Mouse (Mus musculus) hindbrain, embryonic 10.5 days (tissue): ENCODE measurements around the gene Galp. TPM values are rescaled to one million over a fixed set of nuclear protein-coding genes. Genes with fewer than 3 reads are reported as not detected.
"Not testable (repeated sequence)": the region's sequence is repeated elsewhere in the genome, so short reads cannot be mapped to it uniquely, and the experiment has no call there.

Source experiments
- DNase-seq: peaks from one replicate; pipeline ENCODE4 v3.0.0-alpha.2; 2017; ENCODE audit warnings: low spot score
- H3K27ac ChIP-seq: fragments of 300-500 bp; sonication (generic); 2 replicates; pipeline ENCODE4 v1.5.1; 2016; ENCODE audit warnings: mild to moderate bottlenecking, moderate library complexity
- H3K27me3 ChIP-seq: fragments of 300-500 bp; sonication (generic); 2 replicates; pipeline ENCODE4 v1.6.1; 2016; ENCODE audit warnings: mild to moderate bottlenecking; ENCODE audit not compliant: poor library complexity, insufficient read depth, severe bottlenecking
- H3K36me3 ChIP-seq: fragments of 300-500 bp; sonication (generic); 2 replicates; pipeline ENCODE4 v1.6.1; 2016; ENCODE audit warnings: mild to moderate bottlenecking, moderate library complexity
- H3K4me1 ChIP-seq: fragments of 300-500 bp; sonication (generic); replicated peaks from 2 replicates; pipeline ENCODE4 v1.6.1; 2016; ENCODE audit warnings: mild to moderate bottlenecking
- H3K4me3 ChIP-seq: fragments of 300-500 bp; sonication (generic); 2 replicates; pipeline ENCODE4 v1.5.1; 2016; ENCODE audit warnings: mild to moderate bottlenecking, moderate library complexity
- H3K9me3 ChIP-seq: fragments of 300-500 bp; sonication (generic); 2 replicates; pipeline ENCODE4 v1.6.1; 2016; ENCODE audit warnings: mild to moderate bottlenecking, moderate library complexity
- WGBS: fragments of 180-500 bp; shearing (Covaris S2); methylation state at CpG from one replicate; pipeline ENCODE4 v1.1.7; 2016; 5-methylcytosine and 5-hydroxymethylcytosine counted together
- polyA plus RNA-seq: library from polyadenylated mRNA; unstranded; fragments of >200 nt; fragmentation: Nextera tagmentation; extraction: Ambion mirVana; gene quantifications from 2 replicates; pipeline ENCODE4 v1.2.1, GENCODE M21; 2016

Galp gene
- polyA plus RNA-seq, 1 experiment from 2014 or later: not detected

- no peak for DNase-seq
- 93% methylated on average over 8 of the region's 8 CpGs for WGBS
- Histone ChIP-seq H3K27ac (no peak overlapping the region), H3K9me3 (peaks cover 7% of the 10 kb centered on the region; the same call in 1 of the 2 replicates), H3K4me3 (no peak overlapping the region), H3K36me3 (peaks cover 89% of the 10 kb centered on the region), H3K4me1 (0 out of 2 replicates have a peak, but pooled peaks cover 3% of the 10 kb centered on the region), H3K27me3 (peaks cover 6% of the 10 kb centered on the region)
Measured at GRCm38 (mm10) chr7:6184521-6184920, 12.4 kb upstream of the Galp start.

GRCm38 (mm10) chr7:6185391-6185790, 11.5 kb upstream of the Galp start:
- Histone ChIP-seq H3K4me3 (no peak overlapping the region), H3K9me3 (peaks cover 9% of the 10 kb centered on the region; the same call in 1 of the 2 replicates), H3K4me1 (0 out of 2 replicates have a peak, but pooled peaks cover 3% of the 10 kb centered on the region), H3K27me3 (peaks cover 9% of the 10 kb centered on the region), H3K36me3 (peaks cover 89% of the 10 kb centered on the region), H3K27ac (no peak overlapping the region)
- 93% methylated on average over 1 of the region's 1 CpGs for WGBS
- DNase-seq: no peak

GRCm38 (mm10) chr7:6186176-6186575, 10.7 kb upstream of the Galp start:
- Histone ChIP-seq H3K27me3 (peaks cover 9% of the 10 kb centered on the region), H3K27ac (no peak overlapping the region), H3K4me3 (no peak overlapping the region), H3K9me3 (peaks cover 9% of the 10 kb centered on the region; the same call in 1 of the 2 replicates), H3K4me1 (0 out of 2 replicates have a peak, but pooled peaks cover 3% of the 10 kb centered on the region), H3K36me3 (peaks cover 85% of the 10 kb centered on the region)
- DNase-seq: no peak
- WGBS: 93% methylated on average over 2 of the region's 2 CpGs

GRCm38 (mm10) chr7:6186756-6187155, 10.1 kb upstream of the Galp start:
- Histone ChIP-seq H3K27ac (no peak overlapping the region), H3K4me3 (no peak overlapping the region), H3K9me3 (peaks cover 9% of the 10 kb centered on the region; the same call in 1 of the 2 replicates), H3K4me1 (0 out of 2 replicates have a peak, but pooled peaks cover 3% of the 10 kb centered on the region), H3K27me3 (peaks cover 9% of the 10 kb centered on the region), H3K36me3 (peaks cover 81% of the 10 kb centered on the region)
- DNase-seq: no peak
- 79% methylated on average over 2 of the region's 2 CpGs for WGBS

- Histone ChIP-seq H3K27ac (no peak overlapping the region), H3K4me3 (no peak overlapping the region), H3K4me1 (0 out of 2 replicates have a peak, but pooled peaks cover 3% of the 10 kb centered on the region), H3K36me3 (peaks cover 61% of the 10 kb centered on the region), H3K9me3 (peaks cover 9% of the 10 kb centered on the region; the same call in 1 of the 2 replicates), H3K27me3 (peaks cover 9% of the 10 kb centered on the region)
- DNase-seq: peak; percentile 15
- 43% methylated on average over 45 of the region's 45 CpGs for WGBS
Measured at GRCm38 (mm10) chr7:6189542-6189941, 7.3 kb upstream of the Galp start.

GRCm38 (mm10) chr7:6191376-6191775, 5.5 kb upstream of the Galp start:
- Histone ChIP-seq H3K4me3 (no peak overlapping the region), H3K27ac (no peak overlapping the region), H3K27me3 (peaks cover 9% of the 10 kb centered on the region), H3K36me3 (peaks cover 44% of the 10 kb centered on the region), H3K9me3 (peaks cover 6% of the 10 kb centered on the region; the same call in 1 of the 2 replicates), H3K4me1 (0 out of 2 replicates have a peak, but pooled peaks cover 3% of the 10 kb centered on the region)
- DNase-seq: peak; percentile 63
- 47% methylated on average over 3 of the region's 3 CpGs for WGBS

- H3K27me3 ChIP-seq: peaks cover 6% of the 10 kb centered on the region
- H3K9me3 ChIP-seq: peaks cover 5% of the 10 kb centered on the region; the same call in 1 of the 2 replicates
- H3K36me3 ChIP-seq: peaks cover 16% of the 10 kb centered on the region
- H3K27ac ChIP-seq: no peak overlapping the region
- H3K4me3 ChIP-seq: no peak overlapping the region
- WGBS: 20% methylated on average over 5 of the region's 5 CpGs
- peak; percentile 63 for DNase-seq
- H3K4me1 ChIP-seq: 0 out of 2 replicates have a peak, but pooled peaks cover 3% of the 10 kb centered on the region
Measured at GRCm38 (mm10) chr7:6194129-6194528, 2.8 kb upstream of the Galp start.

- H3K9me3 ChIP-seq: peaks cover 10% of the 10 kb centered on the region
- WGBS: 51% methylated on average over 2 of the region's 2 CpGs
- H3K27me3 ChIP-seq: no peaks in the 10 kb centered on the region
Measured at GRCm38 (mm10) chr7:6195777-6196176, 1.1 kb upstream of the Galp start.

GRCm38 (mm10) chr7:6204200-6204599, 7.3 kb downstream of the Galp start:
- Histone ChIP-seq H3K36me3 (no peaks in the 10 kb centered on the region), H3K4me1 (no peaks in the 10 kb centered on the region)

More at GRCm38 (mm10) chr7:6195777-6196176, 1.1 kb upstream of the Galp start:
- no peak for DNase-seq
- no peak overlapping the region for H3K27ac ChIP-seq
- no peak overlapping the region for H3K4me3 ChIP-seq
- no peaks in the 10 kb centered on the region for H3K4me1 ChIP-seq
- no peaks in the 10 kb centered on the region for H3K36me3 ChIP-seq

GRCm38 (mm10) chr7:6213144-6213543, 16.3 kb downstream of the Galp start:
- H3K36me3 ChIP-seq: no peaks in the 10 kb centered on the region
- no peak overlapping the region for H3K4me3 ChIP-seq
- peaks cover 44% of the 10 kb centered on the region for H3K9me3 ChIP-seq
- no peaks in the 10 kb centered on the region for H3K27me3 ChIP-seq
- H3K27ac ChIP-seq: no peak overlapping the region
- no peak for DNase-seq
- no peaks in the 10 kb centered on the region for H3K4me1 ChIP-seq
- WGBS: 50% methylated on average over 5 of the region's 5 CpGs

More at GRCm38 (mm10) chr7:6204200-6204599, 7.3 kb downstream of the Galp start:
- WGBS: 80% methylated on average over 3 of the region's 3 CpGs
- DNase-seq: no peak
- Histone ChIP-seq H3K9me3 (peaks cover 24% of the 10 kb centered on the region), H3K27ac (no peak overlapping the region), H3K4me3 (no peak overlapping the region), H3K27me3 (no peaks in the 10 kb centered on the region)

- not testable (repeated sequence) for H3K27ac ChIP-seq, H3K4me1 ChIP-seq, H3K36me3 ChIP-seq, DNase-seq, H3K27me3 ChIP-seq, H3K4me3 ChIP-seq
- WGBS: 75% methylated on average over 4 of the region's 4 CpGs
- H3K9me3 ChIP-seq: peaks cover 44% of the 10 kb centered on the region
Measured at GRCm38 (mm10) chr7:6214691-6215090, 17.8 kb downstream of the Galp start.

- WGBS: 43% methylated on average over 3 of the region's 3 CpGs
- no peak overlapping the region for H3K4me3 ChIP-seq
- H3K4me1 ChIP-seq: no peaks in the 10 kb centered on the region
- no peaks in the 10 kb centered on the region for H3K36me3 ChIP-seq
- no peaks in the 10 kb centered on the region for H3K27me3 ChIP-seq
- peaks cover 36% of the 10 kb centered on the region for H3K9me3 ChIP-seq
- H3K27ac ChIP-seq: no peak overlapping the region
- no peak for DNase-seq
Measured at GRCm38 (mm10) chr7:6220147-6220546, 23.3 kb downstream of the Galp start.

GRCm38 (mm10) chr7:6221978-6222377, 25.1 kb downstream of the Galp start, which contains the start of gene Zscan5b:
TSS of gene Zscan5b (plus strand) at chr7:6222278.
- H3K36me3 ChIP-seq: no peaks in the 10 kb centered on the region
- WGBS: 94% methylated on average over 12 of the region's 12 CpGs
- no peaks in the 10 kb centered on the region for H3K4me1 ChIP-seq
- no peak within 1 kb of the TSS for H3K27ac ChIP-seq
- no peak for DNase-seq
- H3K9me3 ChIP-seq: peaks cover 26% of the 10 kb centered on the region
- no peak within 1 kb of the TSS for H3K4me3 ChIP-seq
- no peaks in the 10 kb centered on the region for H3K27me3 ChIP-seq
